Mouse (Mus musculus) intestine, embryonic 16.5 days (tissue): ENCODE data around the gene Tspan2. TPM values are rescaled to one million over a fixed set of nuclear protein-coding genes. Genes with fewer than 3 reads are reported as not detected.

Experiments
- ATAC-seq: fragments of 200-750 bp; cut with Nextera tagmentation; 2 replicates; pipeline ENCODE4 v1.8.0; 2017; ENCODE audit warnings: moderate TSS enrichment, moderate library complexity
- H3K27ac ChIP-seq: fragments of 300-500 bp; sonication (generic); 2 replicates; pipeline ENCODE4 v1.5.1; 2014; ENCODE audit warnings: mild to moderate bottlenecking, low read length
- H3K27me3 ChIP-seq: fragments of 300-500 bp; sonication (generic); replicated peaks from 2 replicates; pipeline ENCODE4 v1.6.1; 2014; ENCODE audit warnings: low read length, control low read depth, mixed read lengths; ENCODE audit not compliant: control insufficient read depth, insufficient read depth
- H3K36me3 ChIP-seq: fragments of 300-500 bp; sonication (generic); 2 replicates; pipeline ENCODE4 v1.6.1; 2014; ENCODE audit warnings: low read length, control low read depth; ENCODE audit not compliant: control insufficient read depth, insufficient read depth
- H3K4me1 ChIP-seq: fragments of 300-500 bp; sonication (generic); 2 replicates; pipeline ENCODE4 v1.6.1; 2014; ENCODE audit warnings: low read length, control low read depth, mixed read lengths; ENCODE audit not compliant: control insufficient read depth, insufficient read depth
- H3K4me2 ChIP-seq: fragments of 300-500 bp; sonication (generic); 2 replicates; pipeline ENCODE4 v1.6.1; 2014; ENCODE audit warnings: low read depth, low read length, control low read depth
- H3K4me3 ChIP-seq: fragments of 300-500 bp; sonication (generic); 2 replicates; pipeline ENCODE4 v1.5.1; 2014; ENCODE audit warnings: mild to moderate bottlenecking, low read length
- H3K9ac ChIP-seq: fragments of 300-500 bp; sonication (generic); 2 replicates; pipeline ENCODE4 v1.6.1; 2014; ENCODE audit warnings: low read depth, low read length
- H3K9me3 ChIP-seq: fragments of 300-500 bp; sonication (generic); 2 replicates; pipeline ENCODE4 v1.6.1; 2016; ENCODE audit warnings: low read length, control low read depth; ENCODE audit not compliant: control insufficient read depth
- WGBS: fragments of 180-500 bp; shearing (Covaris S2); extraction: QIAGEN DNeasy Blood & Tissue Kit; methylation state at CpG from one replicate; pipeline ENCODE4 v1.1.7; 2014; 5-methylcytosine and 5-hydroxymethylcytosine counted together
- polyA plus RNA-seq: library from polyadenylated mRNA; unstranded; fragments of >200 nt; fragmentation: Nextera tagmentation; extraction: Ambion mirVana; gene quantifications from 2 replicates; pipeline ENCODE4 v1.2.1, GENCODE M21; 2015

Tspan2 gene
- polyA plus RNA-seq, 1 experiment from 2014 or later: 15.2 TPM

DNA sequence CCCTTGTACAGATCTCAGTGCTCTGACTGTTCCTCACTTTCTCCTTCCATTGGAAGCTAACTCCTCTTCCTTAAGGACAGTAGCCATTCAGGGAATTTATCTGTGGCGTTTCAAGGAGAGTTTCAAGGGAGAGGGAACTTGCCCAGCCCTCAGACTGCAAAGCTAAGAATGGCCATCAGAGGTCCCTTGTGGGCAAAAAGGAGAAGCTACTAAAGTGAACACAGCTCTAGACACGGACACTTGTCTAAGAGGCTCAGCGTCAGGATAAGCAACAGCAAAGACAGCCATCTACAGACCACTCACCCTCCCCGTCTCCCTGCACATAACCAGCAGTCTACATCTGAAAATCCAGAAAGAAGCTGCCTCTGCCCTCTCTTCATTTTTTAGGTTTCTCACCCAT lies 53.0 kb downstream of the Tspan2 start:
- no peak overlapping the region for H3K4me2 ChIP-seq
- H3K27ac ChIP-seq: no peak overlapping the region
- H3K4me3 ChIP-seq: no peak overlapping the region
- H3K27me3 ChIP-seq: no peaks in the 10 kb centered on the region
- H3K36me3 ChIP-seq: no peaks in the 10 kb centered on the region
- ATAC-seq: no peak
- H3K4me1 ChIP-seq: no peaks in the 10 kb centered on the region
- H3K9me3 ChIP-seq: no peaks in the 10 kb centered on the region
- 35% methylated on average over 4 of the region's 4 CpGs for WGBS
- no peak overlapping the region for H3K9ac ChIP-seq

DNA sequence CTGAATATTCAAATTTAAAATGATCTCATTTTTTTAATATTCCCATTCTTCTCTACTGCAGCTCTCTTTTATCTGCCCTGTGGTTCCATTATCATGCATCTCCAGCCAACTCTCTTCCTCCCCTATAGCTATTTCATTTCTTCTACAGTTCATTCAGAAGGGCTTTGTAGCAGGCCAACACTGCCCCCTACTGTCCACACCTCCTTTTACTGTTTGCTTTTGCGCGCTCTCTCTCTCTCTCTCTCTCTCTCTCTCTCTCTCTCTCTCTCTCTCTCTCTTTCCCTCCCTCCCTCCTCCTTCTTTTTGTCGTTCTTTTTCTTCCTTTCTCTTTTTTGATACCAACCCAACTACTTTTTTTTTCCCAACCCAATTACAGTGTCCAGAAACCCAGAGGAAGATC lies 69.6 kb downstream of the Tspan2 start:
- ATAC-seq: no peak
- Histone ChIP-seq H3K9me3 (no peaks in the 10 kb centered on the region), H3K4me3 (no peak overlapping the region), H3K27ac (no peak overlapping the region), H3K4me1 (no peaks in the 10 kb centered on the region), H3K4me2 (no peak overlapping the region), H3K27me3 (no peaks in the 10 kb centered on the region), H3K36me3 (no peaks in the 10 kb centered on the region), H3K9ac (no peak overlapping the region)
- 4% methylated on average over 3 of the region's 3 CpGs for WGBS

GRCm38 (mm10) chr3:102842386-102842785 lies 108.1 kb downstream of the Tspan2 start:
- Histone ChIP-seq H3K36me3 (no peaks in the 10 kb centered on the region), H3K9me3 (no peaks in the 10 kb centered on the region), H3K4me1 (no peaks in the 10 kb centered on the region), H3K4me3 (no peak overlapping the region), H3K27me3 (no peaks in the 10 kb centered on the region), H3K4me2 (no peak overlapping the region), H3K9ac (no peak overlapping the region), H3K27ac (no peak overlapping the region)
- ATAC-seq: no peak
- WGBS: 31% methylated on average over 1 of the region's 1 CpGs

DNA sequence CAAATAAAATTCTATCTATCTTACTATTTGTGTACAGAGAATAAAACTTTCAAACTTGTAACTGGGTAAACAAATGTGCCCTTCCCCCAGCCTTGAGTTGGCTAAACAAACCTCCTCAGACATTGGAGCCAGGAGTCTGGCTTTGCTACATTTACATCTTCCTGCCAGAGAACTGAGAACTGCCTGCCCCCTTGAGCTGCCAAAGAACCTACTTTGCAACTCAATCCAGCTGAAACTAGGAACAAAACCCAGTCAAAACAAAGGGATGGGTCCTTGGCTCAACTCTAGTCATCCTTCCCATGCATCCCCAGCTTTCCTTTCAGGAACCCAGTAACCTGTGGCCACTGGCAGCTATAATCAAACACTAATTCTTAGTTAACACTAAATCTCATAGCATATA lies 114.3 kb downstream of the Tspan2 start:
- Histone ChIP-seq H3K4me1 (no peaks in the 10 kb centered on the region), H3K27me3 (no peaks in the 10 kb centered on the region)
- ATAC-seq: no peak

More for the DNA sequence above, 114.3 kb downstream of the Tspan2 start:
- Histone ChIP-seq H3K9me3 (no peaks in the 10 kb centered on the region), H3K36me3 (no peaks in the 10 kb centered on the region), H3K27ac (no peak overlapping the region), H3K9ac (no peak overlapping the region), H3K4me2 (no peak overlapping the region), H3K4me3 (no peak overlapping the region)

Other genes with a start within 250 kb of the Tspan2 start
- 0.10 TPM in 1 of 2 replicates, not detected in the other for gene Tshb, start 48.2 kb downstream of the Tspan2 start, polyA plus RNA-seq
- not detected in 2 replicates for gene Sycp1, start 201.6 kb downstream of the Tspan2 start, polyA plus RNA-seq
- gene Nr1h5, start 229.6 kb downstream of the Tspan2 start, polyA plus RNA-seq: 0.15 TPM in 1 of 2 replicates, not detected in the other